Mouse (Mus musculus): ENCODE measurements around the gene Tnfrsf12a.

DNA sequence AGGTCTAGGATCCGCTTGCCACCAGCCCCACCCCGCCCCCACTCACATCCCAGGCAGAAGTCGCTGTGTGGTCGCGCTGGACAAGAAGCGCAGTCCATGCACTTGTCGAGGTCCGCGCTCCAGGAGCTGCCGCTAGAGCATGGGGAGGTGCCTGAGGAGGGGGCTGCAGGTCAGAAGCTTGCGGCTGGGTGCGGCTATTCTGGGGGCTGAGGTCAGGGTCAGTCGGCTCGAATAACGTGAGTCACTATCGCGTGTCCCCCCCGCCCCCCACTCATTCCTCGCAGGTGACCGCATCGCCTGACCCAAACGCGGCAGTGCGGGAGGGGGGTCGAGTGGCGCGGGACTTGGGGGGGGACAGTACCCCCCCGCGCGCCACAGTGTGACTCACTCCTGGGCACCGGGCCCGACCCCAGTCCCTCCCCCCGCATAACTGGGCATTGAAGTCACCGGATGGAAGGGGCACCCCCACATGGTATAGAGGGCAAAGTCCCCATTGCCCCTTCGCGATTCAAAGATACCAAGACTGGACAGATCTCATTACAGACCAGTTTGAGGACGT lies 716 bp downstream of the Tnfrsf12a start:
- TF ChIP-seq HCFC1 (IDR thresholded peaks at IDR 0.05; ENCODE audit: borderline replicate concordance, insufficient read depth, low read length), result no peak
- TF ChIP-seq MAFK (IDR thresholded peaks at IDR 0.05; ENCODE audit: insufficient read depth, low read depth, low read length), result no peak

Measured in ES-E14 (cell line).